Mouse (Mus musculus) neural tube, embryonic 11.5 days (tissue): Measurements from ENCODE around the gene BC048507. TPM values are rescaled to one million over a fixed set of nuclear protein-coding genes. Genes with fewer than 3 reads are reported as not detected.

Experiments used
- ATAC-seq: fragments of 200-750 bp; cut with Nextera tagmentation; 2 replicates; pipeline ENCODE4 v1.8.0; 2017; ENCODE audit warnings: moderate number of reproducible peaks, mild to moderate bottlenecking, moderate TSS enrichment, moderate library complexity; ENCODE audit not compliant: insufficient read depth, low FRiP score, low TSS enrichment
- DNase-seq: peaks from one replicate; pipeline ENCODE4 v3.0.0-alpha.2; 2015; ENCODE audit warnings: low spot score
- H3K27ac ChIP-seq: fragments of 300-500 bp; sonication (generic); 2 replicates; pipeline ENCODE4 v1.5.1; 2014; ENCODE audit warnings: low read depth, mild to moderate bottlenecking, low read length
- H3K27me3 ChIP-seq: fragments of 300-500 bp; sonication (generic); 2 replicates; pipeline ENCODE4 v1.6.1; 2014; ENCODE audit warnings: mild to moderate bottlenecking, low read length, mixed read lengths; ENCODE audit not compliant: control insufficient read depth, insufficient read depth
- H3K36me3 ChIP-seq: fragments of 300-500 bp; sonication (generic); 2 replicates; pipeline ENCODE4 v1.6.1; 2014; ENCODE audit warnings: mild to moderate bottlenecking, low read length, moderate library complexity, mixed read lengths; ENCODE audit not compliant: control insufficient read depth, insufficient read depth
- H3K4me1 ChIP-seq: fragments of 300-500 bp; sonication (generic); 2 replicates; pipeline ENCODE4 v1.6.1; 2014; ENCODE audit warnings: low read length, mixed read lengths; ENCODE audit not compliant: control insufficient read depth, insufficient read depth
- H3K4me2 ChIP-seq: fragments of 300-500 bp; sonication (generic); 2 replicates; pipeline ENCODE4 v1.6.1; 2014; ENCODE audit warnings: low read depth, mild to moderate bottlenecking, moderate library complexity
- H3K4me3 ChIP-seq: fragments of 300-500 bp; sonication (generic); 2 replicates; pipeline ENCODE4 v1.5.1; 2014; ENCODE audit warnings: low read depth, low read length
- H3K9ac ChIP-seq: fragments of 300-500 bp; sonication (generic); 2 replicates; pipeline ENCODE4 v1.6.1; 2014; ENCODE audit warnings: mild to moderate bottlenecking, low read length
- H3K9me3 ChIP-seq: fragments of 300-500 bp; sonication (generic); 2 replicates; pipeline ENCODE4 v1.6.1; 2016; ENCODE audit warnings: low read length; ENCODE audit not compliant: control insufficient read depth
- WGBS: fragments of 180-500 bp; shearing (Covaris S2); extraction: QIAGEN DNeasy Blood & Tissue Kit; methylation state at CpG from one replicate; pipeline ENCODE4 v1.1.7; 2014; 5-methylcytosine and 5-hydroxymethylcytosine counted together
- polyA plus RNA-seq: library from polyadenylated mRNA; unstranded; fragments of >200 nt; fragmentation: Nextera tagmentation; extraction: Ambion mirVana; gene quantifications from 2 replicates; pipeline ENCODE4 v1.2.1, GENCODE M21; 2014

BC048507 gene
- polyA plus RNA-seq, 1 experiment from 2014 or later = not detected

GRCm38 (mm10) chr13:67883966-67884365, 20.8 kb downstream of the BC048507 start:
- DNase-seq (no peak), ATAC-seq (no peak)
- Histone ChIP-seq H3K36me3 (no peaks in the 10 kb centered on the region), H3K9ac (no peak overlapping the region), H3K4me1 (no peaks in the 10 kb centered on the region), H3K4me2 (no peak overlapping the region), H3K4me3 (no peak overlapping the region), H3K27ac (no peak overlapping the region), H3K27me3 (no peaks in the 10 kb centered on the region), H3K9me3 (no peaks in the 10 kb centered on the region; the same call in 1 of the 2 replicates)
- 89% methylated on average over 8 of the region's 8 CpGs for WGBS

GRCm38 (mm10) chr13:67909759-67910158, 46.6 kb downstream of the BC048507 start:
- ATAC-seq (no peak), DNase-seq (no peak)
- Histone ChIP-seq H3K36me3 (no peaks in the 10 kb centered on the region), H3K4me3 (no peak overlapping the region), H3K27ac (no peak overlapping the region), H3K9me3 (peaks cover 18% of the 10 kb centered on the region), H3K27me3 (no peaks in the 10 kb centered on the region), H3K4me2 (no peak overlapping the region), H3K4me1 (no peaks in the 10 kb centered on the region), H3K9ac (no peak overlapping the region)
- 36% methylated on average over 5 of the region's 5 CpGs for WGBS

Other genes with a start within 250 kb of the BC048507 start
- not detected in 2 replicates for gene Gm49345, start 225.6 kb upstream of the BC048507 start, polyA plus RNA-seq
- gene Zfp729a, start 225.5 kb upstream of the BC048507 start, polyA plus RNA-seq = 3.2 and 4.0 TPM in 2 replicates
- 12.8 and 13.6 TPM in 2 replicates for gene Zfp738, start 176.3 kb upstream of the BC048507 start, polyA plus RNA-seq
- 3.2 and 4.4 TPM in 2 replicates for gene Zfp65, start 134.2 kb upstream of the BC048507 start, polyA plus RNA-seq
- 5.8 and 6.5 TPM in 2 replicates for gene Zfp85, start 108.1 kb upstream of the BC048507 start, polyA plus RNA-seq
- 2.9 and 3.4 TPM in 2 replicates for gene Zfp493, start 83.6 kb upstream of the BC048507 start, polyA plus RNA-seq
- 6.4 and 6.8 TPM in 2 replicates for gene Zfp273, start 49.6 kb upstream of the BC048507 start, polyA plus RNA-seq
- 2.1 and 3.5 TPM in 2 replicates for gene Gm10037, start 32.2 kb upstream of the BC048507 start, polyA plus RNA-seq